Mouse (Mus musculus) forelimb bud, embryonic 11.5 days (tissue): ENCODE data around the gene Fubp1.
"Not testable (repeated sequence)": the region's sequence is repeated elsewhere in the genome, so short reads cannot be mapped to it uniquely, and the experiment has no call there.

Experiments
- DNase-seq: peaks from one replicate; pipeline ENCODE4 v3.0.0-alpha.2; 2012; ENCODE audit warnings: low read depth, low spot score

Fubp1 gene

GRCm38 (mm10) chr3:152193177-152193576 lies 17.0 kb upstream of the Fubp1 start:
- no peak for DNase-seq

- peak; percentile 87 for DNase-seq
Observed at GRCm38 (mm10) chr3:152193635-152194097, 16.6 kb upstream of the Fubp1 start.

GRCm38 (mm10) chr3:152197246-152197645 lies 13.0 kb upstream of the Fubp1 start:
- not testable (repeated sequence) for DNase-seq

GRCm38 (mm10) chr3:152199125-152199524 lies 11.1 kb upstream of the Fubp1 start:
- DNase-seq, result no peak

- DNase-seq, result no peak
Observed at GRCm38 (mm10) chr3:152201181-152201580, 9.0 kb upstream of the Fubp1 start.

GRCm38 (mm10) chr3:152201651-152202050 lies 8.6 kb upstream of the Fubp1 start:
- DNase-seq, result no peak

- no peak for DNase-seq
Observed at GRCm38 (mm10) chr3:152202942-152203341, 7.3 kb upstream of the Fubp1 start.

GRCm38 (mm10) chr3:152203411-152203810 lies 6.8 kb upstream of the Fubp1 start:
- no peak for DNase-seq

- no peak for DNase-seq
Observed at GRCm38 (mm10) chr3:152203996-152204395, 6.2 kb upstream of the Fubp1 start.

GRCm38 (mm10) chr3:152204577-152204976 lies 5.6 kb upstream of the Fubp1 start:
- DNase-seq, result no peak

GRCm38 (mm10) chr3:152207156-152207555 lies 3.1 kb upstream of the Fubp1 start:
- DNase-seq, result no peak

- DNase-seq, result no peak
Observed at GRCm38 (mm10) chr3:152208096-152208885, 1.9 kb upstream of the Fubp1 start.

GRCm38 (mm10) chr3:152209177-152209966 lies 850 bp upstream of the Fubp1 start:
- DNase-seq, result peak; percentile 50

- DNase-seq, result peak; percentile 61
Observed at GRCm38 (mm10) chr3:152210728-152211391, 638 bp downstream of the Fubp1 start.

- DNase-seq, result no peak
Observed at GRCm38 (mm10) chr3:152211731-152212279, 1.6 kb downstream of the Fubp1 start.

- DNase-seq, result no peak
Observed at GRCm38 (mm10) chr3:152213416-152213815, 3.2 kb downstream of the Fubp1 start.

GRCm38 (mm10) chr3:152224918-152225317 lies 14.7 kb downstream of the Fubp1 start:
- no peak for DNase-seq

GRCm38 (mm10) chr3:152225906-152226305 lies 15.7 kb downstream of the Fubp1 start:
- no peak for DNase-seq

- no peak for DNase-seq
Observed at GRCm38 (mm10) chr3:152228843-152229242, 18.6 kb downstream of the Fubp1 start.

GRCm38 (mm10) chr3:152229271-152229670 lies 19.0 kb downstream of the Fubp1 start:
- no peak for DNase-seq

GRCm38 (mm10) chr3:152231333-152232100 lies 21.3 kb downstream of the Fubp1 start:
- no peak for DNase-seq
